Mouse (Mus musculus) monocyte, adult 5-6 weeks (primary cell): ENCODE data around the gene Hist1h3e. TPM values are rescaled to one million over a fixed set of nuclear protein-coding genes. Genes with fewer than 3 reads are reported as not detected.
A peak's percentile ranks its signal among the peaks of the same experiment; 100 is the strongest.

Experiments
- ATAC-seq: fragments of 153-309, 156-312 bp; replicated peaks from 2 replicates; pipeline ENCODE4 v1.8.0; 2017; ENCODE audit warnings: mild to moderate bottlenecking; ENCODE audit not compliant: low TSS enrichment, insufficient number of reproducible peaks, severe bottlenecking, poor library complexity, low FRiP score
- total RNA-seq: library from RNA; stranded (forward); fragments of 200-1000, 200-491, 200-594 nt; gene quantifications from 3 replicates; pipeline ENCODE4 v1.2.3, GENCODE M21; 2017

Gene Hist1h3e
- total RNA-seq, 1 experiment from 2014 or later, result 12.4 TPM

DNA sequence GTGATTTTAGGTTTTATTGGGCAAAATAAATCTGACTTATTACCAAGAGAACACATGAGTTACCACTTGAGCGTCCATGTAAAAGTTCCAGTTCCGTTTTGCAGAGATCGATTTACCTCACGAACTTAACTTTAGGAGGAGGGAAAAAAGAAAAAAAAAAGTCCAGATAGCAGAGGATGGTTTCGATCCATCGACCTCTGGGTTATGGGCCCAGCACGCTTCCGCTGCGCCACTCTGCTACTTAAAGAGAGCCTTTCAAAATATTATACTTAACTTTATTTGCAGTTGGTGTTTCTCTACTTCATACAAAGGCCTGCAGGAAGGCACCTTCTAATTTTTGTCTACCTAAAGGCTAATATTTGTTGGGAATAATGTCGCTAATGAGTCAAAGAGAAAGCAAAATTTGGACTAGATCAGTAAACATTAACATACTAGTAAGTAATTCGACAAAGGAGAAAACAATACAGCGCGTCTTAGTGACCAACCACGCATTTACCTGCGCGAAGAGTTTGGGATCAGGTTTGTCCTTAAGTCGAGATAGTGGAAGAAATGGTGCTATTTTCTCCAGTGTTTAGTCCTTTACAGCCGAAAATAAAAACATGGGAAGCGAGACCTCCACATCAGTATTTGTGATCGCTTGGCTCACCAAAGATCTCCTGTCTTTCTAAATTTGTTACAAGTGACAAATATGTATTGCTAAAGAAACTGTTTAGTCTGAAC lies 31.8 kb downstream of the Hist1h3e start:
- ATAC-seq, result no peak

- no peak for ATAC-seq
Observed at GRCm38 (mm10) chr13:23529480-23530165, 32.5 kb downstream of the Hist1h3e start.

DNA sequence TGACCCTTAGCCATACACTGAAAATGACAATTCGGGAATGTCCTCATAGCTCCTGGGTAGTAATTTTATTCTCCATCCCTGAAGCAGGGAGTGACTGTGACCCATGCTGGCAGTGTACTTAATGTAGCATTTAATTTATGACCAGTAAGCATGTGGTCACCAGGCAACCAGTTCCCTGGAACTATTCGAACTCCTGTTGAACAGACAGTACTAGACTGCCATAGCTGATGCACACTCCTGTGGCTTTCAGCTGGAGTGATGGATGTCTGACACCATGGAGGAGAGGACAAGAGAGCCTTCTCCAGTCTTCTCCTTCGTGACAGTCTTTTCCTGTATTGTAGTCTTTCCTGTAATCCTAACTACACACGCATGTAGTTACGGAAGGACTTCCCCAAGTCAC lies 33.2 kb downstream of the Hist1h3e start:
- no peak for ATAC-seq

- ATAC-seq, result peak; percentile 48; the same call in 1 of the 2 replicates
Observed at GRCm38 (mm10) chr13:23526312-23526711, 35.9 kb downstream of the Hist1h3e start.

DNA sequence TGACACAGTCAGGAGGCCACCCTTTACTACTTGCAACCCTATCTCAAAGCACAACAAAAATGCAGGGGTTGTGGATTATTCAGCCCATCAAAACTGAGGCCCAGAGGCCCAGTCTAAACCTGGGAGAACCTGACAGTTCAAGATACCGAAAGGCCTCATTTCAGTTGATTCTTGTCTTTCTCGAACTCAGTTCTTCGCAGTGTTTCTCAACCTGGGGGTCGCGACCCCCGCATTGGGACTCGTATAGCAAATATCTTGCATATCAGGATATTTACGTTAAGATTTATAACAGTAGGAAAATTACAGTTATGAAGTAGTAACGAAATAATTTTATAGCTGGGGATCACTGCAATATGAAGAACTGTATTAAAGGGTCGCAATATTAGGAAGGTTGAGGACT lies 36.3 kb downstream of the Hist1h3e start:
- ATAC-seq, result no peak

DNA sequence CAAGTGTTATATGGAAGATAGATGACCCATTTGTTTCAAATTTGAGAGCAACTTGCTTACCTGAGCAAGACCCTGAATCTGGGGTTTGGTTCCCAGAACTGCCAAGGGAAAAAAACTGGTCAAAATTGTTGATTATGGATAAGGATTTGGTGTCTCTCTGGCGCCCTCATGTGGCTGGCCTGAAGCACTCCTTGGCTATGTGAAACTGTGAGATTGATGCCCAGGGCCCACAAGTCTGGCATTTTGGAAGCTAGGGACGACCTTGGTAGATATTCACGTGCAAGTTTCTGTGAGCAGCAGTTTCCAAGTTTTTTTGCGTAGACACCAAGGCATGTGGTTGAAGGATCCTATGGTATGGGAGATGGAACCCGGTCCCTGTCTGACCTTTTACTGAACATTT lies 37.5 kb downstream of the Hist1h3e start:
- ATAC-seq, result peak; percentile 51

GRCm38 (mm10) chr13:23523976-23524375 lies 38.2 kb downstream of the Hist1h3e start:
- no peak for ATAC-seq

- ATAC-seq, result no peak
Observed at GRCm38 (mm10) chr13:23521703-23522102, 40.5 kb downstream of the Hist1h3e start.

DNA sequence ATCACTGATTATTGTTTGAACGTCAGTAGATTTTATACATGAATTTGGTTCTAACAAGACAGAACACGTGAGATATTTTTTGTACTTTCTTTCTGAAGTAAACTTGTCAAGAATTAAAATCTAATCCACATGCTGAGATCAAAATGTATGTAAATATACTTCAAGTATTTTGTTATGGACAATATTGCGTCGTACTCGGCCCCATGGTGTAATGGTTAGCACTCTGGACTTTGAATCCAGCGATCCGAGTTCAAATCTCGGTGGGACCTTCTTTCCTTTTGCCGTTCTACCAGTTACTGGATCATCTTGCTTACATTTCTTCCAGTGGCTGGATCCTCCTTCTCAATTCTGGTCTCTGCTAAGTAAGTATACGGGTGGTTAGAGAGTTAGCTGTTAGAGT lies 42.8 kb downstream of the Hist1h3e start:
- no peak for ATAC-seq

DNA sequence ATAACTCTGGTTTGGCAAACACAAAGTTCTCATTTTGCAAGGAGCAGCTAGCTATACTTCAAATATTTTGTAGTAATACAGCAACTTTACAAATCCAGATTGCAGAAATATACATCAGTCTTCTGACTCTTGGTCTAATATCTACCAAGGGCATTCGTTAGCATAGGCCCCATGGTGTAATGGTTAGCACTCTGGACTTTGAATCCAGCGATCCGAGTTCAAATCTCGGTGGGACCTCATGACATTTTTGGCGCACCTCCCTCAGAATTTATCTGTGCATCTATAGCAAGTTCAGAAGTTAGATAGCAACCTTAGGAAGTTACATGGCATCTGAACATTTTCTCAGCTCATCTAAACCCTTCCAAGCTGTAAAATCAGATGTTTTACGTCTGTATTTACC lies 43.3 kb downstream of the Hist1h3e start:
- peak; percentile 34 for ATAC-seq

GRCm38 (mm10) chr13:23518295-23518603 lies 43.9 kb downstream of the Hist1h3e start:
- ATAC-seq, result no peak

DNA sequence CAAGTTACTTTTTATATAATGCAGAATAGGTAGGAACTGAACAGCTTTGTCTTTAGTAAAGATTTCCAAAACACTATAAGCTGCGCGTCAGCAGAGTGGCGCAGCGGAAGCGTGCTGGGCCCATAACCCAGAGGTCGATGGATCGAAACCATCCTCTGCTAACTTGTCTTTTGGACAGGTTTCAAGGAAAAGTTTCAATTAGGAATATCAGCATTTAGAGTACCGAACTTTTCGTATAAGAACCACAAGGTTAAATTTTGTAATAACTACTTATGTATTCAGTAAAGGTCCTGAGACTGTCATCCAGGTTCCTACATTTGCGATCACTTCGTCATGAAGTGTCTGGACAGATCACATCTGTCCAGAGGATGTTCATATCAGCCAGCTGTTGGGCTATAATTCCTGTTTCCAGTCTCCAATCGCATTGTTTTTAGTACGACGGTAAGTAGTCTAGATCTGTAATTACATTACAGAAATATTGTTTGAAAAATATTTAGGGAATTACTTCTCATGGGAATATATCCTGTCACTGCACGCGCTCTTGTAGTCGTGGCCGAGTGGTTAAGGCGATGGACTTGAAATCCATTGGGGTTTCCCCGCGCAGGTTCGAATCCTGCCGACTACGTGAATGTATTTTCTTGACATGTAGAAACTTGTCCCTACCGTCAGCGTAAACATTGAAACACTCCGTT lies 44.4 kb downstream of the Hist1h3e start:
- ATAC-seq, result peak; percentile 54

GRCm38 (mm10) chr13:23516822-23517602 lies 45.2 kb downstream of the Hist1h3e start:
- ATAC-seq, result no peak

DNA sequence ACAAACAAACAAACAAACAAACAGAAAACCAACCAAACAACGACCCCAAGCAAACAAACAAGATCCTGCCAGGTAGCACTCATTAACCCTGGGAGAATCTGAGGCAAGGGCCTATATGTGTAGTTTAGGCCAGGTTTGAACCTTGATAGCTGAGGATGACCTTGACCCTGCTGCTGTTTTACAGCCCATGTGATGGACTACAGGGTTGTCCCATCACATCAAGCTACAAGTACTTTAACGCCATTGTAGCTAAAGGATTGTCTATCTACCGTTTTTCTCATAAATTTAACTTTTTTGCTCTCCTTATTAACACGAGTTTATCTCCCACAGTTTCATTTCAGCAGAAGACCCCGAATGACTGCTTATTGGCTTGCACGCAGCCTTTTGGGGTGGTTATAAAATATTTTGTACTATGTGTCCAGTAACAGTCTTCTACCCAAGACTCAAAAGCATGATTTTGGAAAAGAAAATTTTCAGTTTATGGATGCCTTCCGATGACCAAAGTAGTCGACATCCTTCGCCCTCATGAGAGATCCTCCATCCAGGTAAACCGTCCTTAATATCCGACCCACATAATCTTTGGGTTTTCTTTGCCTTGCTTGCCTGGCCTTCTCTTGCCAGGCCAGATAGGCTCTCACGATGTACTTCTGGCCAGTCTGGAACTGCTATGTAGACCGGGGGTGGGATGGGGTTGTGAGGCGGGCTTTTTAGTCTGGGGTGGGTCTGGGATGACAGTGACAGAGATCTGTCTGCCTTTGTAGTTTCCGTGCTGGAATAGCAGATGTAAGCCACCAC lies 46.1 kb downstream of the Hist1h3e start:
- ATAC-seq, result no peak

- ATAC-seq, result no peak
Observed at GRCm38 (mm10) chr13:23515281-23515680, 46.9 kb downstream of the Hist1h3e start.

GRCm38 (mm10) chr13:23513517-23513916 lies 48.7 kb downstream of the Hist1h3e start:
- ATAC-seq, result no peak
